Mouse (Mus musculus): ENCODE measurements around the gene Gpr37l1. TPM values are rescaled to one million over a fixed set of nuclear protein-coding genes. Genes with fewer than 3 reads are reported as not detected.

Gpr37l1 gene
- polyA plus RNA-seq, 1 experiment = 555 TPM

- TF ChIP-seq CTCF (IDR thresholded peaks at IDR 0.05; ENCODE audit: borderline replicate concordance, insufficient read depth, low read depth, low read length) (no peak), POLR2A (IDR thresholded peaks at IDR 0.05; ENCODE audit: borderline replicate concordance, insufficient read depth, low read length) (no peak)
- no peak for DNase-seq
- WGBS = 77% methylated on average over 8 of the region's 8 CpGs
Observed at GRCm38 (mm10) chr1:135131560-135131959, 35.9 kb downstream of the Gpr37l1 start.

DNA sequence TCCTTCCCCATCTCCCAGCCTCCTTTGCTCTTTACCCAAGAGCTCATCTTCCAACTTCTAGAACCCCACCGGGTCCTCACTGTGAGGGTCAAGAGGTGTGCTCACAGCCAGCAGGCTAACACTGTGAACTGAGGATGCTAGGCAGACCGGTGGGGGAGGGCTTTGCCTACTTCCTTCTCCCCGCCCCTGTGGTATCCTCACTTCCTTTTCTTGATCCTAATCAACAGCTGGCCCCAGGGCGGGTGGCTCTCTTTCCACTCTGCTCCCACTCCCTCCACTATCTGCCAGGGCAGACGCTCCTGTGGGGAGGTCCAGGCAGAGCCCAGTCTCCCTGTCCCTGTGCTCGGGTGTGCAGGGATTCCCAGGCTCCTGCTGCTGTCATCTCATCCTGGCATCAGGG lies 36.4 kb downstream of the Gpr37l1 start:
- H3K4me3 ChIP-seq (replicated peaks; ENCODE audit: insufficient read depth, low read depth, low read length) = no peak overlapping the region
- H3K27ac ChIP-seq (ENCODE audit: insufficient read depth, low read length) = no peak overlapping the region
- DNase-seq = no peak
- TF ChIP-seq POLR2A (IDR thresholded peaks at IDR 0.05; ENCODE audit: borderline replicate concordance, insufficient read depth, low read length) = no peak
- TF ChIP-seq CTCF (IDR thresholded peaks at IDR 0.05; ENCODE audit: borderline replicate concordance, insufficient read depth, low read depth, low read length) = no peak
- H3K27me3 ChIP-seq (ENCODE audit: control insufficient read depth, insufficient read depth, low read length) = no peaks in the 10 kb centered on the region
- peaks cover 9% of the 10 kb centered on the region for H3K4me1 ChIP-seq (ENCODE audit: control insufficient read depth, insufficient read depth, low read length)
- WGBS = 65% methylated on average over 6 of the region's 6 CpGs

More at GRCm38 (mm10) chr1:135131560-135131959, 35.9 kb downstream of the Gpr37l1 start:
- Histone ChIP-seq H3K4me1 (ENCODE audit: control insufficient read depth, insufficient read depth, low read length) (peaks cover 6% of the 10 kb centered on the region), H3K4me3 (replicated peaks; ENCODE audit: insufficient read depth, low read depth, low read length) (no peak overlapping the region), H3K27me3 (ENCODE audit: control insufficient read depth, insufficient read depth, low read length) (no peaks in the 10 kb centered on the region), H3K27ac (ENCODE audit: insufficient read depth, low read length) (no peak overlapping the region)

DNA sequence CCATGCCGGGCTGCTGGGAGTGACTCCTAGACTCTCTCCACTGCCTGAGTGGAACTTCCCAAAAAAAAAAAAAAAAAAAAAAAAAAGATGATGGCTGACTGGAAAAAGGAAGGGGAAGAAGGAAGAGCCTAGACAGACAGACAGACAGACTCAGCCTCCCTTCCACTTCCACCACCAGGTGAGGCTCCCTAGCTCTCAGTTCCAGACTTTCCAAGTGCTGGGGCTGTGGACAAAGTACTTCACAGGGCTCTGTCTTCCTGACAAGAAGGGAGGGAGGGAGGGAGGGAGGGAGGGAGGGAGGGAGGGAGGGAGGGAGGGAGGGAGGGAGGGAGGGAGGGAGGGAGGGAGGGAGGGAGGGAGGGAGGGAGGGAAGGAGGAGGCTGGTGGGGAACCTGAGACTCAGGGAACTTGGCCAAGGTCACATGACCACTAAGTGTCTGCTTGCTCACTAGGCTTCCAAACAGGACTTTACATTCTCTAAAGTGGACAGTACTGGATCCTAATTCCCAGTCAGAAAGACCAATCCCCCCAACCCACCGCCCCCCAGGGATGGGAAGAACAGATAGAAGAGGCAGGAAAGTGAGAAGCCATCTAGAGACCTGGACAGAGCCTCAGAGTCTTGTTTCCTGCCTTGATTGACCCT lies 37.0 kb downstream of the Gpr37l1 start:
- Histone ChIP-seq H3K27ac (ENCODE audit: insufficient read depth, low read length) (no peak overlapping the region), H3K4me1 (ENCODE audit: control insufficient read depth, insufficient read depth, low read length) (peaks cover 12% of the 10 kb centered on the region), H3K4me3 (replicated peaks; ENCODE audit: insufficient read depth, low read depth, low read length) (no peak overlapping the region), H3K27me3 (ENCODE audit: control insufficient read depth, insufficient read depth, low read length) (no peaks in the 10 kb centered on the region)
- no peak for DNase-seq
- TF ChIP-seq CTCF (IDR thresholded peaks at IDR 0.05; ENCODE audit: borderline replicate concordance, insufficient read depth, low read depth, low read length) = no peak
- TF ChIP-seq POLR2A (IDR thresholded peaks at IDR 0.05; ENCODE audit: borderline replicate concordance, insufficient read depth, low read length) = no peak
- 73% methylated on average over 2 of the region's 2 CpGs for WGBS

GRCm38 (mm10) chr1:135129543-135130183 lies 37.8 kb downstream of the Gpr37l1 start:
- Histone ChIP-seq H3K27ac (ENCODE audit: insufficient read depth, low read length) (no peak overlapping the region), H3K4me3 (replicated peaks; ENCODE audit: insufficient read depth, low read depth, low read length) (no peak overlapping the region), H3K4me1 (ENCODE audit: control insufficient read depth, insufficient read depth, low read length) (peaks cover 12% of the 10 kb centered on the region), H3K27me3 (ENCODE audit: control insufficient read depth, insufficient read depth, low read length) (no peaks in the 10 kb centered on the region)
- 62% methylated on average over 9 of the region's 9 CpGs for WGBS
- no peak for DNase-seq
- TF ChIP-seq POLR2A (IDR thresholded peaks at IDR 0.05; ENCODE audit: borderline replicate concordance, insufficient read depth, low read length) (no peak), CTCF (IDR thresholded peaks at IDR 0.05; ENCODE audit: borderline replicate concordance, insufficient read depth, low read depth, low read length) (no peak)

DNA sequence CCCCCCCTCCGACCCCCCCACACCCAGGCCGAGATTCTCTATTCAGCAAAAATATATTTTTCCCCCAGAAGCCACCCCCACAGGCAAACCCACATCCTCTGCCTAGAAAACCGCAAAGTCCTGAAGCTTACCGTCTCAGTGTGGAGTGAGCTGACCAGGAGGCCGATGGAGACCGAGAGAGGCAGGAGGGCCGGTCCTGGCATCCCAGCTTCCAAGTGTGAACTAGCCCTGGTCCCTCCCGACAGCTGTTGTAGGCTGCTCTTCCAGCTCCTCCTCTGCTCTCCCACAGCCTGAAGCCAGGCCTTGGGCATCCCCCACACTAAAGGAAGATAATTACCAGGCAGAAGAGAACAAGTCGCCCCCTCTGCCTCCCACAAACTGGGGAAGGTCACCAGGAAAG lies 38.5 kb downstream of the Gpr37l1 start:
- no peak overlapping the region for H3K27ac ChIP-seq (ENCODE audit: insufficient read depth, low read length)
- H3K4me3 ChIP-seq (replicated peaks; ENCODE audit: insufficient read depth, low read depth, low read length) = no peak overlapping the region
- H3K4me1 ChIP-seq (ENCODE audit: control insufficient read depth, insufficient read depth, low read length) = peaks cover 12% of the 10 kb centered on the region
- WGBS = 63% methylated on average over 9 of the region's 9 CpGs
- TF ChIP-seq CTCF (IDR thresholded peaks at IDR 0.05; ENCODE audit: borderline replicate concordance, insufficient read depth, low read depth, low read length) (no peak), POLR2A (IDR thresholded peaks at IDR 0.05; ENCODE audit: borderline replicate concordance, insufficient read depth, low read length) (no peak)
- no peaks in the 10 kb centered on the region for H3K27me3 ChIP-seq (ENCODE audit: control insufficient read depth, insufficient read depth, low read length)
- DNase-seq = no peak

DNA sequence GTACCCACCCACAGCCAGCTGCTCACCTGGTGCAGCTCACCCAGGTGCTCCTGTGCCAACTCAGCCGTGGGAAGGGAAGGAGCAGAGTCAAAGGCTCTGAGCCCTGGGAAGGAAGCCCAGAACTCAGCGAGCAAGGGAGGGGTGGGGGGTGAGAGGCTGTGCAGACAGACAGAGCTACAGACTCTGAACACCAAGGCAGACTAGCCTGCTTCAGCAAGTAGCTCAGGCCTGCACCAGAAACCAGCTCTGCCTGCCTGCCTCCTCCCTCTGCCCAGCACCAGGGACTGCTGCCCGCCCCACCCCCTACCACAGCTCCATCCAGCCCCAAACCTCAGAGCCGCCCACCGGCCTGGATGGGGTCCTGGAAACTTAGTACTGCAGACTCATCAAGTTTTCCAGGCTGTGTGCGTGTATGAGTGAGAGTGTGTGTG lies 39.5 kb downstream of the Gpr37l1 start:
- Histone ChIP-seq H3K27ac (ENCODE audit: insufficient read depth, low read length) (no peak overlapping the region), H3K27me3 (ENCODE audit: control insufficient read depth, insufficient read depth, low read length) (no peaks in the 10 kb centered on the region), H3K4me3 (replicated peaks; ENCODE audit: insufficient read depth, low read depth, low read length) (no peak overlapping the region), H3K4me1 (ENCODE audit: control insufficient read depth, insufficient read depth, low read length) (peaks cover 12% of the 10 kb centered on the region)
- TF ChIP-seq CTCF (IDR thresholded peaks at IDR 0.05; ENCODE audit: borderline replicate concordance, insufficient read depth, low read depth, low read length) = no peak
- no peak for TF ChIP-seq POLR2A (IDR thresholded peaks at IDR 0.05; ENCODE audit: borderline replicate concordance, insufficient read depth, low read length)
- WGBS = 51% methylated on average over 6 of the region's 6 CpGs
- DNase-seq = no peak

- TF ChIP-seq POLR2A (IDR thresholded peaks at IDR 0.05; ENCODE audit: borderline replicate concordance, insufficient read depth, low read length) = no peak
- TF ChIP-seq CTCF (IDR thresholded peaks at IDR 0.05; ENCODE audit: borderline replicate concordance, insufficient read depth, low read depth, low read length) = no peak
- 72% methylated on average over 4 of the region's 4 CpGs for WGBS
- Histone ChIP-seq H3K4me3 (replicated peaks; ENCODE audit: insufficient read depth, low read depth, low read length) (no peak overlapping the region), H3K4me1 (ENCODE audit: control insufficient read depth, insufficient read depth, low read length) (0 out of 2 replicates have a peak, but pooled peaks cover 6% of the 10 kb centered on the region), H3K27ac (ENCODE audit: insufficient read depth, low read length) (no peak overlapping the region), H3K27me3 (ENCODE audit: control insufficient read depth, insufficient read depth, low read length) (no peaks in the 10 kb centered on the region)
- DNase-seq = no peak
Observed at GRCm38 (mm10) chr1:135126443-135127027, 40.9 kb downstream of the Gpr37l1 start.
